Mouse (Mus musculus): Measurements from ENCODE around the gene Sgms2. TPM values are rescaled to one million over a fixed set of nuclear protein-coding genes. Genes with fewer than 3 reads are reported as not detected.

The Sgms2 gene
- total and polyA plus RNA-seq, 2 experiments from 2014 or later = 2.1 to 4.4 TPM

- Histone ChIP-seq H3K4me1 (ENCODE audit: insufficient read depth) (no peaks in the 10 kb centered on the region), H3K4me3 (ENCODE audit: low read depth, low read length) (no peak overlapping the region), H3K27me3 (ENCODE audit: insufficient read depth, low read length) (no peaks in the 10 kb centered on the region), H3K9ac (no peak overlapping the region), H3K27ac (ENCODE audit: low read depth, low read length) (no peak overlapping the region), H3K9me3 (ENCODE audit: low read length) (no peaks in the 10 kb centered on the region), H3K36me3 (ENCODE audit: insufficient read depth) (peaks cover 20% of the 10 kb centered on the region; the same call in 1 of the 2 replicates), H3K4me2 (ENCODE audit: low read depth) (no peak overlapping the region)
- WGBS = 7% methylated on average over 6 of the region's 6 CpGs
- DNase-seq (peak; percentile 68), ATAC-seq (no peak)
- peak; percentile 81 for TF ChIP-seq CTCF (IDR thresholded peaks at IDR 0.05; ENCODE audit: low read depth)
Observed at GRCm38 (mm10) chr3:131299908-131300307, 191.3 kb downstream of the Sgms2 start.

- Histone ChIP-seq H3K27ac (ENCODE audit: low read depth, low read length) (no peak overlapping the region), H3K27me3 (ENCODE audit: insufficient read depth, low read length) (no peaks in the 10 kb centered on the region), H3K9ac (no peak overlapping the region), H3K4me2 (ENCODE audit: low read depth) (no peak overlapping the region), H3K36me3 (ENCODE audit: insufficient read depth) (peaks cover 20% of the 10 kb centered on the region; the same call in 1 of the 2 replicates), H3K9me3 (ENCODE audit: low read length) (no peaks in the 10 kb centered on the region), H3K4me3 (ENCODE audit: low read depth, low read length) (no peak overlapping the region), H3K4me1 (ENCODE audit: insufficient read depth) (no peaks in the 10 kb centered on the region)
- 79% methylated on average over 9 of the region's 9 CpGs for whole genome bisulfite sequencing
- DNase-seq = no peak
- ATAC-seq = no peak
- no peak for TF ChIP-seq CTCF (IDR thresholded peaks at IDR 0.05; ENCODE audit: low read depth)
Observed at GRCm38 (mm10) chr3:131299078-131299477, 192.1 kb downstream of the Sgms2 start.

- H3K9me3 ChIP-seq (ENCODE audit: low read length) = no peaks in the 10 kb centered on the region
- no peaks in the 10 kb centered on the region for H3K4me1 ChIP-seq (ENCODE audit: insufficient read depth)
- DNase-seq (no peak), ATAC-seq (no peak)
- TF ChIP-seq CTCF (IDR thresholded peaks at IDR 0.05; ENCODE audit: low read depth) = no peak
- H3K27me3 ChIP-seq (ENCODE audit: insufficient read depth, low read length) = no peaks in the 10 kb centered on the region
- 91% methylated on average over 7 of the region's 7 CpGs for WGBS
- H3K36me3 ChIP-seq (ENCODE audit: insufficient read depth) = peaks cover 20% of the 10 kb centered on the region
- H3K9ac ChIP-seq = no peak overlapping the region
- H3K27ac ChIP-seq (ENCODE audit: low read depth, low read length) = no peak overlapping the region
- H3K4me3 ChIP-seq (ENCODE audit: low read depth, low read length) = no peak overlapping the region
- H3K4me2 ChIP-seq (ENCODE audit: low read depth) = no peak overlapping the region
Observed at GRCm38 (mm10) chr3:131296893-131297292, 194.3 kb downstream of the Sgms2 start.

GRCm38 (mm10) chr3:131295513-131296200, 195.6 kb downstream of the Sgms2 start:
- Histone ChIP-seq H3K4me1 (ENCODE audit: insufficient read depth) (no peaks in the 10 kb centered on the region), H3K27ac (ENCODE audit: low read depth, low read length) (no peak overlapping the region), H3K36me3 (ENCODE audit: insufficient read depth) (peaks cover 27% of the 10 kb centered on the region), H3K9me3 (ENCODE audit: low read length) (no peaks in the 10 kb centered on the region), H3K4me3 (ENCODE audit: low read depth, low read length) (no peak overlapping the region), H3K9ac (no peak overlapping the region), H3K4me2 (ENCODE audit: low read depth) (no peak overlapping the region), H3K27me3 (ENCODE audit: insufficient read depth, low read length) (no peaks in the 10 kb centered on the region)
- ATAC-seq = no peak
- DNase-seq = no peak
- WGBS = 92% methylated on average over 12 of the region's 12 CpGs
- TF ChIP-seq CTCF (IDR thresholded peaks at IDR 0.05; ENCODE audit: low read depth) = no peak

- Histone ChIP-seq H3K27ac (ENCODE audit: low read depth, low read length) (no peak overlapping the region), H3K9ac (no peak overlapping the region), H3K4me2 (ENCODE audit: low read depth) (no peak overlapping the region), H3K27me3 (ENCODE audit: insufficient read depth, low read length) (no peaks in the 10 kb centered on the region), H3K36me3 (ENCODE audit: insufficient read depth) (peaks cover 29% of the 10 kb centered on the region), H3K9me3 (ENCODE audit: low read length) (no peaks in the 10 kb centered on the region), H3K4me3 (ENCODE audit: low read depth, low read length) (no peak overlapping the region), H3K4me1 (ENCODE audit: insufficient read depth) (no peaks in the 10 kb centered on the region)
- ATAC-seq (no peak), DNase-seq (no peak)
- 72% methylated on average over 3 of the region's 3 CpGs for WGBS
- no peak for TF ChIP-seq CTCF (IDR thresholded peaks at IDR 0.05; ENCODE audit: low read depth)
Observed at GRCm38 (mm10) chr3:131294503-131294902, 196.7 kb downstream of the Sgms2 start.

- no peak overlapping the region for H3K9ac ChIP-seq
- DNase-seq = no peak
- WGBS = 55% methylated on average over 3 of the region's 3 CpGs
- no peak overlapping the region for H3K27ac ChIP-seq (ENCODE audit: low read depth, low read length)
- H3K36me3 ChIP-seq (ENCODE audit: insufficient read depth) = peaks cover 29% of the 10 kb centered on the region
- no peak overlapping the region for H3K4me3 ChIP-seq (ENCODE audit: low read depth, low read length)
- ATAC-seq = no peak
- no peaks in the 10 kb centered on the region for H3K27me3 ChIP-seq (ENCODE audit: insufficient read depth, low read length)
- H3K4me2 ChIP-seq (ENCODE audit: low read depth) = no peak overlapping the region
- TF ChIP-seq CTCF (IDR thresholded peaks at IDR 0.05; ENCODE audit: low read depth) = no peak
- no peaks in the 10 kb centered on the region for H3K4me1 ChIP-seq (ENCODE audit: insufficient read depth)
- H3K9me3 ChIP-seq (ENCODE audit: low read length) = no peaks in the 10 kb centered on the region
Observed at GRCm38 (mm10) chr3:131292959-131293358, 198.3 kb downstream of the Sgms2 start.

- H3K27ac ChIP-seq (ENCODE audit: low read depth, low read length) = no peak overlapping the region
- 93% methylated on average over 2 of the region's 2 CpGs for WGBS
- no peak overlapping the region for H3K9ac ChIP-seq
- no peak overlapping the region for H3K4me3 ChIP-seq (ENCODE audit: low read depth, low read length)
- DNase-seq = no peak
- H3K27me3 ChIP-seq (ENCODE audit: insufficient read depth, low read length) = no peaks in the 10 kb centered on the region
- H3K9me3 ChIP-seq (ENCODE audit: low read length) = no peaks in the 10 kb centered on the region
- no peak for TF ChIP-seq CTCF (IDR thresholded peaks at IDR 0.05; ENCODE audit: low read depth)
- H3K4me1 ChIP-seq (ENCODE audit: insufficient read depth) = no peaks in the 10 kb centered on the region
- H3K36me3 ChIP-seq (ENCODE audit: insufficient read depth) = peaks cover 25% of the 10 kb centered on the region
- no peak overlapping the region for H3K4me2 ChIP-seq (ENCODE audit: low read depth)
- no peak for ATAC-seq
Observed at GRCm38 (mm10) chr3:131292349-131292748, 198.9 kb downstream of the Sgms2 start.
